Mouse (Mus musculus) c-Kit-negative CD71-positive TER-119-positive erythroid progenitor cells, embryonic 14.5 days (primary cell): ENCODE measurements around the gene Olfr1394.
A peak's percentile ranks its signal among the peaks of the same experiment; 100 is the strongest.
"Not testable (repeated sequence)": the region's sequence is repeated elsewhere in the genome, so short reads cannot be mapped to it uniquely, and the experiment has no call there.

Source experiments
- DNase-seq: peaks from one replicate; pipeline ENCODE4 v3.0.0-alpha.2; 2013; ENCODE audit warnings: low read depth, low spot score

The Olfr1394 gene

GRCm38 (mm10) chr11:49154077-49154476 is at the start of gene Olfr1394:
Olfr1394 (plus strand) TSS chr11:49154377.
- DNase-seq = no peak

GRCm38 (mm10) chr11:49105752-49106151 is 48.4 kb upstream of the Olfr1394 start:
- no peak for DNase-seq

DNA sequence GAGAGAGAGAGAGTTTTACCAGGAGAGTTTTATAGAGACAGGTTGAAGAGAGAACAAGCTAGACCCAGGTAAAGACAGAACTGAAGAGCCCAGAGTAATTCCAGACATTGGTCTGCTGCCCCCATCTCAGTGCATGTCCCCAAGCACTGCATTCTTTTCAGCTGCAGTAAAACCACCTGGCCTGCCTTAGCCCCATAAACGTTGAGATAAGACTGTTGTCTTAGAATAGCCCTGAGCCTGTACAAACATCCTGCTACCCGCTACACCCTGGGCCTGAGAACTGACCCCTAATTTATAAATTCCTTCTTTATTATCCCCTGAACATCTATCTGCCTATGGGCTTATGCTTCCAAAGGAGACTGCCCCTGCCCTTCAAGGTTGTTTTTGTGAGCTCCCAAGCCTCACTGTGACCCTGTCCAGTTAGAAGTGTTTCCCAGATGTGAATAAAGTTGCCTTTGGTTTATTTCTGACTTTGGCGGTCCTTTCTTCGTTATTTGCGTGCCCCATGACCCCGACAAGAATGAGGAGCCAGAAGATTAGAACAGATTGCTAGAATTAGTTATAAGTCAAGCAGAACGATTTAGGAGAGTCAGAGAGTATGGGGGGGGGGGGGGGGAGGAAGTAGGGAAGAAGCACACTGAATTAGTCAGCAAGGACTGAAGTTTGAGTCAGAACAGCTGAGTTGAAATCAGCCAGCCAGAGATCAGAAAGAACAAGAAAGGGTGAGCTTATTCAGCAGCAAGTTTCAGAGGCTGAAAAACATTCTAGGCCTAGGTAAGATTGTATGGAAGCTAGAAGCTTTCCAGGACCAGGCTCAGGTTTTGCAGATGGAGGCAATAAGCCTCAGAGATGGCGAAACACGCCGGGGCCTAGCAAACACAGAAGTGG is 46.3 kb upstream of the Olfr1394 start:
- DNase-seq = no peak

DNA sequence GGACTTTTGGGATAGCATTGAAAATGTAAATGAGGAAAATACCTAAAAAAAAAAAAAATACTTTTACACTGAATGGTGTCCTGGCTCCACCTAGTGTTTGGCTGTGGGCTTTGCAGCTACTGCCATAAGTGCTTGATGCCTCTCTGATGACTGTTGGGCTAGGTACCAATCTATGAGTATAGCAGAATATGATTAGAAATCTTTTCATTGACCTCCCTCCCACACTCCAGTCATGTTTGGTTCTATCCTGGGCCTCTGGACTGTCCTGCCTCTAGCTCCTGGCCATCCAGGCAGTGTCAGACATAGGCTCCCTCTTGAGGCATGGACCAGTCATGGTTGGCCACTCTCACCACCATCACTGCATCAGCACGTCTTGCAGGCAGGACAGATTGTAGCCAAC is 45.3 kb upstream of the Olfr1394 start:
- no peak for DNase-seq

- no peak for DNase-seq
Observed at GRCm38 (mm10) chr11:49111000-49111399, 43.2 kb upstream of the Olfr1394 start.

DNA sequence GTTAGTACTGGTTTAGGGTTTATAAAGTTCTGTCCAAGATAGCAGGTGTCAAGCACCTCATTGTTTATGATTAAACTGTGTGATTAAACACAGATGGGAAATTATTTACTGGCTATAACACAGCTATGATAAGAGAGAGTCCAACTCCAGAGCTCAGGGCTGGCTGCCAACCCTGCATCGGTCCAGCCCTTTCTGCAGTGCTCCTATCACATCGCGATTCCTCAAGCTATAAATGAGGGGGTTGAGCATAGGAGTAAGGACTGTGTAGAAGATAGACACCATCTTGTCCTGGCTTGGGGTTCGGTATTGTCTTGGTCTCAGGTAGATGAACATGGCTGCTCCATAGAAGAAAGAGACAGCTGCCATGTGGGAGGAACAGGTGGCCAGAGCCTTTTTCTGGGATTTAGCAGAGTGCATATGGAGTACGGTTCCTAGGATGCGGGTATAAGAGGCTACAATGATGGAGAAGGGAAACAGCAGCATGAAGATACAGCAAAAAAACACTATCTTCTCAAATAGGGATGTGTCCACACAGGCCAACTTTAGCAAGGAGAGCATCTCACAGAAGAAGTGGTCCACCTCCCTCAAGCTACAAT is 41.5 kb upstream of the Olfr1394 start:
- DNase-seq = no peak

DNA sequence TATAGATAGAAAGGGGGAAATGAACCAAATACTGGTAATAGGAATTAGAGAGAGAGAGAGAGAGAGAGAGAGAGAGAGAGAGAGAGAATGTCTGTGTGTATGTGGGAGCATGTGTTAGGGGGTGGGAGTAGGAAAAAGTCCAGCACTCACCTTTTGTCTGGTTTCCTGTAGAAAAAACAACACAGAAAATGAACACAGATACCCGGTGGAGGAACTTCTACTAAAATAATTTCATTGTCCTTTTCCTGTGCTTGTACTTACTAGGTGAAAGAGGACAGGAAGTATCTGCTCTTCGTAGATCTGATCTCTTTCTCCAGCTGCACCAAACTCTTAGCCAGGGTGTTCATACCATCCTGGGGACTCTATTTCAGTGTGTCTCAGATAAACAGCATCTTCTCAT is 40.0 kb upstream of the Olfr1394 start:
- DNase-seq = no peak

GRCm38 (mm10) chr11:49114774-49115173 is 39.4 kb upstream of the Olfr1394 start, which contains the start of gene Olfr1396:
Olfr1396 (minus strand) TSS chr11:49114874.
- DNase-seq = no peak

- no peak for DNase-seq
Observed at GRCm38 (mm10) chr11:49119635-49120034, 34.5 kb upstream of the Olfr1394 start.

- peak; percentile 60 for DNase-seq
Observed at GRCm38 (mm10) chr11:49124169-49124568, 30.0 kb upstream of the Olfr1394 start.

GRCm38 (mm10) chr11:49141974-49142373 is 12.2 kb upstream of the Olfr1394 start, which contains the start of gene Olfr1395:
Olfr1395 (plus strand) TSS chr11:49142274.
- DNase-seq = no peak

DNA sequence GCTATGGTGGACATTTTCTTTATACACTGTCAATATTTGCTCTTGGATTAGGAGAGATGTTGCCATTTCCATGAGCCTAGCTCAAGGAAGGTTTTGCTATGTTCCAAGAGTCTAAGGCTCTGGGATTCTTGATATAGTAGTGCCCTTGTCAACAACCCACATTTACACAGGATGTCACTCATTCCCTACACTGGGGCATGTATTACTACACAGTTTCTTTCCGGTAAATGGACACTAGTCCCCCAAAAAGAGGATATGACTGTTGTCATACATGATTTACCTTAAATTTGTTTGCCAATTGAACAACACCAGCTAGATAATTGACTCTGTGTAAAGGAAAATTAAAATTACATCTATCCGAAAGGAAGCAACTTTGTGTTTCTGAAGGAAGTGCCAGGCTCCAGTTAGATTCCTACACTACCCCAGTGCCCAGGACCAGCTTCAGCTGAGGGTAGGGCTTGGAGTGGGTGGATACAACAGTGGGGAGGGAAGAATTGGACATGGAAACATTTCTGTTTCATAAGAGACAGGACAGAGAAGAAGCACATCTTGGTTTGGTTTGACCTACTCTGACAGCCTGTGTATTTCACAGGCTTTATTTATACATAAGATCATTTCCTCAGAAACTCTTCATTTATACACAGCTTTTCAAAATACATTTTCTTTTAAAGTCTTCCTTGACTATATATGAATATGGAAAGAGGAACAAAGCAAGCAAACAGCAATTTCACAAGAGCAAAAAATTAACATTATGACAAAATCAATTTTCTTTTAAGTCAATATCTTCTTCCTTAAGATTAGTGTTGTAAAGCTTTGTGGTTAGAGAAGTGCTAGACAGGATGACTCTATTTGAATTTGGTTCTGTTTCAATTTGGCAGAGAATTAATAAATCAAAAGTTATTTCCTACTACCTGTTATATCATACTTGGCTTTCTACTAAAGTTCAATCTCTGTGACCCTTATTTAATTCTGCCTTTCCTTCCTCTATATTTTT is 2.9 kb downstream of the Olfr1394 start:
- DNase-seq = no peak

GRCm38 (mm10) chr11:49168839-49169611 is 14.8 kb downstream of the Olfr1394 start:
- DNase-seq = no peak

DNA sequence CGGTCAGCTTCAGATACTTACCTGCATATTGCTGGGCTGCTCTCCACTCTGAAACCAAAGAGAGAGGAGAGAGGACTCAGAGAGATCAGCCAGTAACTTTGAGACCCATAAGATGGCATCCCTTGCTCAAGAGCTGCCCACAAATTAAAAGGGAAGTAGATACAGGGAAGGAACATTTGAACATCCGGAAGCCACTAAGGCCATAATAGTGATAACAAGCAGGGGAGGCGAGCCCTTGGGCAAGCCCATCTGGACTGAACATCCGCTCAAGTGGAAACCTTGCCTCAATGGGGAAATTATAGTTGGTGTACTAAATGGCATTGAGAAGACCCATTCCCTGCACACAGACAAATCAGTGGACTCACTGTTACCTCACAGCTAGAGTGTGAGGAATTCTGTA is 16.4 kb downstream of the Olfr1394 start:
- no peak for DNase-seq

GRCm38 (mm10) chr11:49175345-49175744 is 21.2 kb downstream of the Olfr1394 start:
- no peak for DNase-seq

GRCm38 (mm10) chr11:49176047-49176779 is 22.0 kb downstream of the Olfr1394 start:
- not testable (repeated sequence) for DNase-seq

DNA sequence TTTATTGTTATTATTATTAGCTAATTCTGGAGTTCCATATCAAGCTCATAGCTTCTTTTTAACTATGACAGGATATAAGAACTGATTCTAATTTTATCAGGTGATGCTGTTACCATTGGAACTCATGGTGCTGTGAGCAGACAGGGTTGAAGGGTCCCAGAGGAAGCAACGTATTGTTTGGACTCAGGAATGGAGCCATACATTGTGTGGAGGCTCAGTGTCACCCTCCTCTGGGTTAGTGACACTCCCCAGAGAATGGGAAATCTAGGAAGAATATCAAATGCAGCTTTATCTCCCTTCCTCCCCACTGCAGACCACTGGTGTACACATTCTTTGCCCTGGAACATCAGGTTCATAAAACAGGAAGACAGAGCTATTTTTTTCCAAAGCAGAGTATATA is 29.0 kb downstream of the Olfr1394 start:
- DNase-seq = no peak

- DNase-seq = no peak
Observed at GRCm38 (mm10) chr11:49186452-49186851, 32.3 kb downstream of the Olfr1394 start.

DNA sequence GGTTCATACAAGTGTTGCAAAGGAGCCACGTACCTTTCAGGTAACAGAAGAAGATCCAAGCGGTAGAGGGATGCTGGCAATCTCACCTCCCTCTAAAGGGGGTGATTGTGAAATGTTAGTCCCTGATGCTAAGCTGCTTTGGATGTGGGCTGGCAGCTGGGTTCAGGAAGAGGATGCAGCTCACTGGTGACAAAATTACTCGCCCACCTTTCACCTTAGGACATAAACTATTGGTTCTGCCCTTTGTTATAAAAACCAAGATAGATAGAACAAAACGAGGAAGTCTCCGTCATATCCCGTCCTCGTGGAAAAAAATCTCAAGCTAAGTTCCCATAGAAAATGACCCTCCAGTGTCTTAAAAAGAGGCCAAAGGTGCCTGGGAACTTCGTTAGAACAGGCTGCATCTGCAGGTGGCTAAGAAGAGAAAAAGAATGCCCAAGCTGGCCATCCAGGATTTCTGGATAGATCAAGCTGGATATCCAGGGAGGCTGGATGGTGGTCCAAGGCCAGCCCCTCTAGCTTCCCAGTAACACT is 32.8 kb downstream of the Olfr1394 start, which contains the start of gene Btnl9:
Btnl9 (minus strand) TSS at position 205 of the 534 bp plus-strand sequence.
- DNase-seq = no peak

GRCm38 (mm10) chr11:49187701-49188100 is 33.5 kb downstream of the Olfr1394 start:
- DNase-seq = no peak
